Mouse (Mus musculus) forebrain, embryonic 13.5 days (tissue): Measurements from ENCODE around the gene Dnm2. TPM values are rescaled to one million over a fixed set of nuclear protein-coding genes. Genes with fewer than 3 reads are reported as not detected.

Source experiments
- ATAC-seq: fragments of 200-750 bp; cut with Nextera tagmentation; 2 replicates; pipeline ENCODE4 v1.8.0; 2017
- H3K27ac ChIP-seq: fragments of 300-500 bp; sonication (generic); 2 replicates; pipeline ENCODE4 v1.5.1; 2015; ENCODE audit warnings: inconsistent platforms, mild to moderate bottlenecking, moderate library complexity
- H3K27me3 ChIP-seq: fragments of 300-500 bp; sonication (generic); 2 replicates; pipeline ENCODE4 v1.6.1; 2015; ENCODE audit warnings: mild to moderate bottlenecking, inconsistent platforms
- H3K36me3 ChIP-seq: fragments of 300-500 bp; sonication (generic); 2 replicates; pipeline ENCODE4 v1.6.1; 2015; ENCODE audit warnings: mild to moderate bottlenecking, inconsistent platforms; ENCODE audit not compliant: poor library complexity, severe bottlenecking
- H3K4me1 ChIP-seq: fragments of 300-500 bp; sonication (generic); 2 replicates; pipeline ENCODE4 v1.6.1; 2015; ENCODE audit warnings: inconsistent platforms
- H3K4me2 ChIP-seq: fragments of 300-500 bp; sonication (generic); 2 replicates; pipeline ENCODE4 v1.6.1; 2015; ENCODE audit warnings: inconsistent platforms, mild to moderate bottlenecking, moderate library complexity
- H3K4me3 ChIP-seq: fragments of 300-500 bp; sonication (generic); 2 replicates; pipeline ENCODE4 v1.5.1; 2015; ENCODE audit warnings: mild to moderate bottlenecking, inconsistent platforms
- H3K9ac ChIP-seq: fragments of 300-500 bp; sonication (generic); 2 replicates; pipeline ENCODE4 v1.6.1; 2015; ENCODE audit warnings: mild to moderate bottlenecking, inconsistent platforms
- H3K9me3 ChIP-seq: fragments of 300-500 bp; sonication (generic); replicated peaks from 2 replicates; pipeline ENCODE4 v1.6.1; 2016; ENCODE audit warnings: inconsistent platforms
- WGBS: fragments of 180-500 bp; shearing (Covaris S2); methylation state at CpG from one replicate; pipeline ENCODE4 v1.1.7; 2015; 5-methylcytosine and 5-hydroxymethylcytosine counted together
- polyA plus RNA-seq: library from polyadenylated mRNA; unstranded; fragments of >200 nt; fragmentation: Nextera tagmentation; extraction: Ambion mirVana; gene quantifications from 2 replicates; pipeline ENCODE4 v1.2.1, GENCODE M21; 2015

The Dnm2 gene
- polyA plus RNA-seq: 71.8 and 72.4 TPM in 2 replicates

DNA sequence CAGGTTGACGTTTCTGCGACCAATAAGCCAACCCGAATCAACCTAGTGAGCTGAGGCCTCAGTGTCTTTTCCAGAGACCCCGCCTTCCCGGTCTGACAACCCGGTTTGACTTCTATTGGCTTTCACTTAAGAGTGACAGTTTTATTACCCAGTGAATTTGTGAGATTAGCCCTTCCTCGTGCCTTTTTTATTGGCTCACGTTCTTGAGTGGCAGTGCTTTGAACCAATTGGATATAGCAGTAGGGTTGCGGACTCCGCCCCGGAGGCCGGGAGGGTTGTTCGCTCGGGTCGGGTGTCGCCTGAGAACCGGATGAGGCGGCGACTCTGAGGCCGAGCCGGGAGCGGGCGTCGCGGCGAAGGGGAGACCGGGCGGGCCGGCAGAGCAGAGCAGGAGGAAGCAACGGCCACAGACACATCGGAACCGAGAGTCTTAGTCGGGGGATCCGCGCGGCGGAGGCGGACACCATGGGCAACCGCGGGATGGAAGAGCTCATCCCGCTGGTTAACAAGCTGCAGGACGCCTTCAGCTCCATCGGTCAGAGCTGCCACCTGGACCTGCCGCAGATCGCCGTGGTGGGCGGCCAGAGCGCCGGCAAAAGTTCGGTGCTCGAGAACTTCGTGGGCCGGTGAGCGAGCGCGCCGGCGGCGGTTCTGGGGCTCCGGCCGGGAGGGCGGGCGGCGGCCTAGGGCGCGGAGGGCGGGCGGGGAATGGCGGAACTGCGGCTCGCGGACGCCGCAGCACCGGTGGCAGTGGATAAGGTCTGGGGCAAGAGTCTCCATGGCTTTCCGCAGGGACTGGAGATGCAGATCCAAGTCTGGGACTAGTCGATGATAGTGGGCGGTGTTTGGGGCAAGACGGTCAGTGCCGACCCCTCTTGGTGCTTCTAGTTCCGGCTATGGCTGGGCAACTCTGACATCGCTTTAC, at the start of gene Dnm2:
Gene Dnm2 (plus strand): TSS at position 278 of the 925 bp plus-strand sequence.
- Histone ChIP-seq H3K27ac (peak within 1 kb of the TSS; percentile 65), H3K27me3 (no peaks in the 10 kb centered on the region), H3K4me3 (peak within 1 kb of the TSS; percentile 82), H3K9ac (peak within 1 kb of the TSS; percentile 89), H3K9me3 (no peaks in the 10 kb centered on the region), H3K4me1 (peaks cover 45% of the 10 kb centered on the region), H3K36me3 (peaks cover 17% of the 10 kb centered on the region), H3K4me2 (peak within 1 kb of the TSS; percentile 97)
- under 1% methylated on average over 80 of the region's 82 CpGs for WGBS
- ATAC-seq: peak; percentile 99

DNA sequence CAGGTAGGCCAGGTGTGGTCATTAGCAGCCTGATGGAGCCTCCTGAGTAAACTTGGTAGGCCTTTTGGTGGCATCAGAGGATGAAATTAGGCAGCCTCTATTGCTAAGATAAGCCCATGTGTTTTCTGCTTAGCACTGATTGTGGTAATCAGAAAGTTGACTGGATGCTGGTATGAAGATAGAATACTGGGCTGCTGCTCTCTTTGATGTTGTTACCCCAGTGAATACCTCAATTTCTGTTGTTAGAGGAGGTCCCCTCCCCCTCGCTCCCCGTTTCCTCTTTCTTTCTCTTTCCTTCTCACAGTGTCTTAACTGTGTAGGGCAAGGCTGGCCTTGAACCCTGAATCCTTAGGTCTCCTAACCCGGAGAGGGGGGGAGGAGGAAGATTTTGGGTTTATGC, 45.5 kb upstream of the Dnm2 start:
- Histone ChIP-seq H3K4me2 (no peak overlapping the region), H3K27ac (no peak overlapping the region), H3K27me3 (no peaks in the 10 kb centered on the region), H3K4me3 (no peak overlapping the region), H3K9ac (no peak overlapping the region), H3K36me3 (peaks cover 13% of the 10 kb centered on the region), H3K4me1 (peaks cover 26% of the 10 kb centered on the region), H3K9me3 (no peaks in the 10 kb centered on the region)
- WGBS: 90% methylated on average over 3 of the region's 3 CpGs
- no peak for ATAC-seq

DNA sequence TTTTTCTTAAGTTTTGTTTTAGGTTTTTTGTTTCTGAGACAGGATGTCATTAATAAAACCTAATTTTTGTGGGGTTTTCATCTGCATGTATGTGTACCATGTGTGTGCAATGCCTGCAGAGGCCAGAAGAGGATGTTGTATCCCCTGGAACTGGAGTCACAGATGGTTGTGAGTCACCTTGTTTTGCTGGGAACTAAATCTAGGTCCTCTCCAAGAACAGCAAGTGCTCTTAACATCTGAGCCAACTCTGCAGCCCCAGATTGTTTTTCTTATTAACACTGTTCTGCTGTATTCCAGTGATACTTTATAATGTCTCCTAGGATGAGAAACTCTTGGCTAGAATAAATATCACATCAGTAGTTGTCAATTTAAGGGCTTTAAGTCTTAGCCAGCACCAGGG, 43.8 kb upstream of the Dnm2 start:
- no peaks in the 10 kb centered on the region for H3K27me3 ChIP-seq
- no peak overlapping the region for H3K4me2 ChIP-seq
- no peak overlapping the region for H3K4me3 ChIP-seq
- H3K9ac ChIP-seq: no peak overlapping the region
- H3K9me3 ChIP-seq: no peaks in the 10 kb centered on the region
- peaks cover 28% of the 10 kb centered on the region for H3K4me1 ChIP-seq
- no peak for ATAC-seq
- no peak overlapping the region for H3K27ac ChIP-seq
- H3K36me3 ChIP-seq: peaks cover 13% of the 10 kb centered on the region

DNA sequence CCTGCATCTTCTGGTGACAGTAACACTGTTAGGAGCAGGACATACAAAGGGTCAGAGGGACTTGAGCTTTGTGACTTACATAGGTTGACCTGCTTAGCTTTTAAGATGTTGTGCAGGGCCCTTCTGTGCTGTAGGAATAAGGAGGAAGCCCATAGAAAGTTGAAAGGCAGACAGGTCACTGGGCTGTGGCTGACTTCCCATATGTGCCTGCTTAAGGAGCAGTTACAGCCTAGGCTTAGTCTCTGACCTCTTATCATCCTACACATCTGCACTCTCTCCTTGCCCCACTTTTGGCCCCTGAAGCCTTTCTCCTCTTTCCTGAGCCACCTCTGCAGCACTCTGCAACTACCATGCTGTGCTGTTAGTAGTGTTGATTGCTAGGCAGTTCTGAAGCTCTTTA, 40.7 kb upstream of the Dnm2 start:
- ATAC-seq: no peak
- Histone ChIP-seq H3K4me1 (peaks cover 14% of the 10 kb centered on the region), H3K27me3 (no peaks in the 10 kb centered on the region), H3K27ac (no peak overlapping the region), H3K4me2 (no peak overlapping the region), H3K9me3 (no peaks in the 10 kb centered on the region), H3K9ac (no peak overlapping the region), H3K4me3 (no peak overlapping the region), H3K36me3 (peaks cover 22% of the 10 kb centered on the region)

DNA sequence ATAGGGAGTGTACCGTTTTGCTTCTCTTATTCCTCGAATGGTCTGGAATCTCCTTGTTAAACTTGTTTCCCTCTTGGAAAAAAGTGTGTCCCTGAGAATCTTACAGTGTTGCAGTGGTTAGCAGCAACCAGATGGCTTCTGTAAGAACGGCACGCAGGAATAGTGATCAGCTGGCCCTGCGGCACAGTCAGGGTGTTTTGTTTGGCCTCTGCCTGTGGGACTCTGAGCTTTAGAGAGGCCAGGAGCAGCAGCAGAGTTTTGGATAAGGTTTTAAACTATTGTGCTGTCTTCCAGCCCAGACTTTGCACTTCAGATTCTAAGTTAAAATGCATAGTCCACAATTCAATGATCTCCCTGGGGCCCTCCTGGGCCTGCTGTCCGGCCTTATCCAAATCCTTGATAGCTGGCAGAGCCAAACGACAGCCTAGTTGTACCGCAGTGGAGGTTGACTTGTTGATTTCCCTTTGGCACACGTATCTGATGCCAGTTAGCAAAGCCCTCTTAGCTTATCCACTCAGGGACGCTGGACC, 32.0 kb upstream of the Dnm2 start:
- Histone ChIP-seq H3K36me3 (peaks cover 99% of the 10 kb centered on the region), H3K9ac (no peak overlapping the region), H3K27me3 (no peaks in the 10 kb centered on the region), H3K4me2 (no peak overlapping the region), H3K27ac (no peak overlapping the region), H3K4me3 (no peak overlapping the region), H3K9me3 (no peaks in the 10 kb centered on the region), H3K4me1 (no peaks in the 10 kb centered on the region)
- WGBS: 93% methylated on average over 10 of the region's 10 CpGs
- no peak for ATAC-seq

DNA sequence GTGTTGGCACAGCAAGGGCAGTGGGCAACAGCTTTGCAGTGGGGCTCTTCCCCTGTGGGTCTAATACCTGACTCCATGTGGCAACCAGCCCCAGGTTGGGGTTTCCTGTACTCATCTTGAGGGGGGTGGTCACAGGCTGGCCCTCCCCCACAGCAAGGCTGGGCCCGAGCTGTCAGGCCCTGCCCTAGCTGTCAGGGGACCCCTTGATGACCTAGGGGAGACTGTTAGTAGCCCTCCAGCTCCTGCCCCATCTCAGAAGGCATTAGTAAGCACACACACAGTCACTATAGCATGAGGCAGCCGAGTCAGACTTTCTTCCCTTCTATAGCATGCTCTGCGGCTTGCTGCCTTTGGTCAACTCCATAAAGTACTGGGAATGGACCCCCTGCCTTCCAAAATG, 29.0 kb upstream of the Dnm2 start:
- Histone ChIP-seq H3K9ac (no peak overlapping the region), H3K27me3 (no peaks in the 10 kb centered on the region), H3K36me3 (peaks cover 100% of the 10 kb centered on the region), H3K27ac (no peak overlapping the region), H3K9me3 (no peaks in the 10 kb centered on the region), H3K4me3 (no peak overlapping the region), H3K4me1 (no peaks in the 10 kb centered on the region), H3K4me2 (no peak overlapping the region)
- no peak for ATAC-seq
- 98% methylated on average over 3 of the region's 3 CpGs for WGBS

DNA sequence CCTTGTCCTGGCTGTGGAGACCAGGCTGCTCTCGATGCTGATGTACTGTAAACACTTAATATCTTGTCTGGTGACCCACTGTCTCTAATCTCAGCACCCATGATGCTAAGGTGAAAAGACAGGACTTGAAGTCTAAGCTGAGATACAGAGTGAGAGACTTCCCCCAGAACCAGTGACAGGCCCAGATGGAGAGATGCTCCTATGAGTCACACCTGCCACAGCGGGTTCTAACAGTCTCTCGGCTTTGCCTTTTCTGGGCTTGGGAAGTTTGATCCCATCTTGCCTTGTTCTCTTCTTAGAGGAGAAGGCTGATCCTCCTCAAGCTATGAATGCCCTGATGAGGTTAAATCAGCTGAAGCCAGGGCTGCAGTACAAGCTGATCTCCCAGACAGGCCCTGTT, 27.5 kb upstream of the Dnm2 start:
- H3K36me3 ChIP-seq: peaks cover 99% of the 10 kb centered on the region
- no peak overlapping the region for H3K4me3 ChIP-seq
- H3K27me3 ChIP-seq: no peaks in the 10 kb centered on the region
- no peak overlapping the region for H3K27ac ChIP-seq
- H3K4me1 ChIP-seq: no peaks in the 10 kb centered on the region
- WGBS: 97% methylated on average over 3 of the region's 3 CpGs
- H3K9me3 ChIP-seq: no peaks in the 10 kb centered on the region
- ATAC-seq: no peak
- H3K4me2 ChIP-seq: no peak overlapping the region
- no peak overlapping the region for H3K9ac ChIP-seq

DNA sequence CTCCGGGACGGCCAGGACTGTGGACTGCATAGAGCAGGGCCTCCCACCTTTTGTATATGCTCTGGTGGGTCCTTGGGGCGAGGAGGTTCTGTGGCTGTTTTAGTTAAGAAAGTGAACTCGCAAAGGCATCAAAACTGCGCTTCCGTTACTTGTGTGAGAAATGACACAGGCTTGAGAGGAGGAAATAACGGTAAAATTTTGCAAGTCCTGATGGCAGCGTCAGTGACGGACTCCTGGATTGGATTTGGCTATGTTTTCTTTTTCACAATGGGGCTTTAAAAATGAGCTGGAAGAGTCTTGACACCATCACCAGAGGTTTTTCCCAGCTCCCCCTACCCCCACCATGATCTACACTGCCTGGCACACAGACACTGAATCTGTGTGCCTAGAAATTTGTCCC, 23.7 kb upstream of the Dnm2 start:
- WGBS: 94% methylated on average over 9 of the region's 9 CpGs
- peaks cover 99% of the 10 kb centered on the region for H3K36me3 ChIP-seq
- no peak for ATAC-seq
- H3K27ac ChIP-seq: no peak overlapping the region
- H3K4me2 ChIP-seq: no peak overlapping the region
- no peak overlapping the region for H3K9ac ChIP-seq
- H3K4me1 ChIP-seq: no peaks in the 10 kb centered on the region
- no peak overlapping the region for H3K4me3 ChIP-seq
- H3K9me3 ChIP-seq: no peaks in the 10 kb centered on the region
- no peaks in the 10 kb centered on the region for H3K27me3 ChIP-seq

DNA sequence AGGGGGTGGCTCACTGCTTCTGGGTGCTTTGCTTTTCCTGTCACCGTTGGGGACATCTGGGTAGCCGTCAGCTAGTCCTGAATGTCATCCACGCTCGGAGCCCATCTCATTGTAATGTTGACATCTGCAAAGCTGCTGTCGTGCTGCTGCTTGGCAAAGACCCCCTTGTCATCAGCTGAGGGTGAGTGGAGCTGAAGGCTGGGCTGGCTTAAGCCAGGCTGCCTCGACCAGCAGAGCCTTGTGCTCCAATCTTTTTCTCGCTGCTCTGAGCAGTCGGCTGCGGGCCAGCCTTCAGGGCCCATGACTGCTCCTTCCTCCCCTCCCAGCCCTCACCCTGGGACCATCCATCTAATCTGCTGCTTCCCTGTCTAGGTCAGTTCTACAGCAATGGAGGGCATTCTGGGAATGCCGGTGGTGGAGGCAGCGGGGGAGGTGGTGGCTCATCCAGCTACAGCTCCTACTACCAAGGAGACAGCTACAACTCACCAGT, 21.9 kb upstream of the Dnm2 start:
- H3K36me3 ChIP-seq: peaks cover 97% of the 10 kb centered on the region
- no peak overlapping the region for H3K27ac ChIP-seq
- no peak overlapping the region for H3K4me3 ChIP-seq
- WGBS: 87% methylated on average over 11 of the region's 11 CpGs
- no peaks in the 10 kb centered on the region for H3K9me3 ChIP-seq
- ATAC-seq: no peak
- H3K27me3 ChIP-seq: no peaks in the 10 kb centered on the region
- H3K4me2 ChIP-seq: no peak overlapping the region
- no peak overlapping the region for H3K9ac ChIP-seq
- H3K4me1 ChIP-seq: no peaks in the 10 kb centered on the region

DNA sequence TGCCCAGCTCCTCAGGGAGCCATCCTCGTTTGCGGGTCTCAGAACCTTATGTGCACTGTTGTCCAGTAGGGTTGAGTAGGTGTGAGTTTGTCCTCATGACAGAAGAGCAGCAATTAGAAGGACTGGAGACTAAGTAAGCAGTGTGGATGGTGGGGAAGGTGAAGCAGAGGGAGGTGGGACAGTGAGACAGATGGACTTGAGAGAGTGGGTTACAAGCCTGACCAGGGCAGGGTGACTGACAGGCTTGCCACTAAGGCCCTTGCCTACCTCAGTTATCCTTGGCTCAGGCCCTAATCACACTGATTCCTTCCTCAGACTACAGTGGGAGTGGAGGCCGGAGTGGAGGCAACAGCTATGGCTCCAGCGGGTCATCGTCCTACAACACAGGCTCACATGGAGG, 21.0 kb upstream of the Dnm2 start:
- no peak for ATAC-seq
- no peaks in the 10 kb centered on the region for H3K27me3 ChIP-seq
- H3K9me3 ChIP-seq: no peaks in the 10 kb centered on the region
- H3K9ac ChIP-seq: no peak overlapping the region
- WGBS: 95% methylated on average over 5 of the region's 5 CpGs
- no peaks in the 10 kb centered on the region for H3K4me1 ChIP-seq
- peaks cover 88% of the 10 kb centered on the region for H3K36me3 ChIP-seq
- no peak overlapping the region for H3K4me2 ChIP-seq
- H3K4me3 ChIP-seq: no peak overlapping the region
- H3K27ac ChIP-seq: no peak overlapping the region

DNA sequence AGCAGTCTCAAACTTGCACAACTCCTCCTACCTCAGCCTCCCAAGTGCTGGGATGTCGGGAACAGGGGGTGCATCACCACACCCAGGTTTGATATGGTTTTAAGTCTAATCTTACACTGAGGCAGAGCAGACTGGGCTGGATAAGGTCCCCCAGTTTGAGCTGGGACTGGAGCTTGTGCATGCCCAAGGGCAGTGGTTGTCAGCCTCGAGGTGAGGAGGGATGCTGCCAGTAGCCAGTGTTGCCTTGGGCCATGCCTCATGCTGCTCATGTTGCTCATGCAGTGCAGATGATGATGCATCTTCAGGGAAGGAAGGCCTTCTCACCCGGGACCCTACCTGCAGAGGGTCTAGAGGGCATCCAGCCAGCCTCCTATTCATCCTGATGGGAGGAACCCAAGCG, 19.2 kb upstream of the Dnm2 start:
- peaks cover 6% of the 10 kb centered on the region; the same call in 1 of the 2 replicates for H3K4me1 ChIP-seq
- peaks cover 70% of the 10 kb centered on the region for H3K36me3 ChIP-seq
- no peaks in the 10 kb centered on the region for H3K9me3 ChIP-seq
- no peaks in the 10 kb centered on the region for H3K27me3 ChIP-seq
- WGBS: 85% methylated on average over 4 of the region's 4 CpGs
- H3K4me3 ChIP-seq: no peak overlapping the region
- no peak for ATAC-seq
- H3K9ac ChIP-seq: no peak overlapping the region
- H3K4me2 ChIP-seq: no peak overlapping the region
- no peak overlapping the region for H3K27ac ChIP-seq

DNA sequence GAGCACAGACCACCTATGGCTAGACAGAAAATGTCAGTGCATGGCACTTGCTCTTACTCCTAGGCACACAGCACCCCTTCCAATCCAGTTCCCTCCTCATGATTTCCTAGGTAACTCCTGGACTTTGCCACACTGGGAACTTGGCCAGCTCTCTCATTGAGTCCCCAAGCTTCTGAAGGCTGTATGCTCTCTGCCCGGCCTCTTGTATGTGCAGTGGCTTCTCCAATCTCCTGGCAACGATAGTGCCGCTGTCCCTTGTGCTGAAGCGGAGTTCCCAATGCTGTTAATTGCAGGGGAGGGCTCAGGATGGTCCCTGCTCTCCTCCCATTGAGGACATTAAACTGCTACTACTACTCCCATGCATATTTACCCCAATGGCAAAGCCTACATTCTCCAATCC, 16.8 kb upstream of the Dnm2 start:
- Histone ChIP-seq H3K27ac (no peak overlapping the region; the same call in 1 of the 2 replicates), H3K36me3 (peaks cover 47% of the 10 kb centered on the region), H3K4me1 (peaks cover 20% of the 10 kb centered on the region), H3K4me3 (no peak overlapping the region), H3K9me3 (no peaks in the 10 kb centered on the region), H3K9ac (no peak overlapping the region), H3K27me3 (no peaks in the 10 kb centered on the region), H3K4me2 (no peak overlapping the region)
- 20% methylated on average over 4 of the region's 4 CpGs for WGBS
- no peak for ATAC-seq
